Mouse (Mus musculus): Measurements from ENCODE around the gene Togaram1. TPM values are rescaled to one million over a fixed set of nuclear protein-coding genes. Genes with fewer than 3 reads are reported as not detected.

Togaram1 gene
- polyA plus RNA-seq, 1 experiment from 2014 or later = 14.0 TPM

DNA sequence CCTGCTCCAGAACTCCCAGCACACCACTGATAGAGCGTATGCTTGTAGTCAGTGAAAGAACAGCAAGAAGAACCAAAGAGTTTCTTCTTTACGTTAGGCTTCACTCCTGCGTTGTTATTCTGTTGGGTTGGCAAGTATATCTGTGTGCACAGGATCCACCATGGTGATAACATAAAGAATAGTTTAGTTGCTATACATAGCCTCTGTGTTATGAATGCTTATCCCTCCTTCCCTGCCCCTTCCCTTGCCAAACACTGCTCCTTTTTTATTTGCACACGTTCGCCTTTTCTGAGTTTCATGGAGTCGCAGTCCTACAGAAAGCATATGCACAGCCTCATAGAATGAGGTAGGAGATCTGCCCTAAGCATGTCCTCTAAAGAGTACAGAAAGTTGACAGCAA lies 6.5 kb downstream of the Togaram1 start:
- peaks cover 6% of the 10 kb centered on the region; the same call in 1 of the 2 replicates for H3K36me3 ChIP-seq
- H3K27me3 ChIP-seq = no peaks in the 10 kb centered on the region
- H3K4me1 ChIP-seq (replicated peaks) = peaks cover 28% of the 10 kb centered on the region
- peak overlapping the region; percentile 13; the same call in 1 of the 2 replicates for H3K4me2 ChIP-seq
- H3K9ac ChIP-seq = no peak overlapping the region
- H3K9me3 ChIP-seq (replicated peaks) = no peaks in the 10 kb centered on the region
- no peak overlapping the region for H3K4me3 ChIP-seq
- no peak for ATAC-seq (replicated peaks; ENCODE audit: insufficient number of reproducible peaks, insufficient read depth, low FRiP score, low read depth)
- H3K27ac ChIP-seq = no peak overlapping the region
- WGBS = 59% methylated on average over 6 of the region's 6 CpGs

DNA sequence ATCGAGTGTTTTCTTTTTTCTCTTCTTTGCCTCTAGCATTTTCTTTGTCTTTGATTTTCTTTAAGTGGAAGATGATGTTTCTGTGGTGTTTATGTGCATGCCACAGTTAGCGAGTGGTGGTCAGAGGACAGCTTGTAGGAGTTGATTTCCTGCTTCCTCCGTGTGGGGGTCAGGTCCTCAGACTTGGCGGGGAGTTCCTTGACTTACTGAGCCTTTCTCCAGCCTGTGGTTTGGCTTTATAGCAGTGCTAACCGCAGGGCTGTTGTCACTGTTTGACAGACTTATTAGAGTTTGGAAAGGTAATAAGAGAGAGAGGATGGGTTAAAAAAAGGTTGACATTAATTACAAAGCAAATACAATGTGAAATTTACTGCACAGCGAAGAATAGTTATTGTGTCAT lies 10.0 kb downstream of the Togaram1 start:
- WGBS = 55% methylated on average over 6 of the region's 6 CpGs
- no peak overlapping the region for H3K4me2 ChIP-seq
- peaks cover 31% of the 10 kb centered on the region for H3K36me3 ChIP-seq
- no peaks in the 10 kb centered on the region for H3K27me3 ChIP-seq
- H3K4me3 ChIP-seq = no peak overlapping the region
- H3K27ac ChIP-seq = no peak overlapping the region
- H3K9ac ChIP-seq = no peak overlapping the region
- no peaks in the 10 kb centered on the region for H3K9me3 ChIP-seq (replicated peaks)
- H3K4me1 ChIP-seq (replicated peaks) = peaks cover 18% of the 10 kb centered on the region
- ATAC-seq (replicated peaks; ENCODE audit: insufficient number of reproducible peaks, insufficient read depth, low FRiP score, low read depth) = no peak

GRCm38 (mm10) chr12:64976191-64976590 lies 10.6 kb downstream of the Togaram1 start:
- no peak overlapping the region for H3K4me3 ChIP-seq
- H3K9ac ChIP-seq = no peak overlapping the region
- H3K4me1 ChIP-seq (replicated peaks) = peaks cover 12% of the 10 kb centered on the region
- H3K27me3 ChIP-seq = no peaks in the 10 kb centered on the region
- ATAC-seq (replicated peaks; ENCODE audit: insufficient number of reproducible peaks, insufficient read depth, low FRiP score, low read depth) = no peak
- no peak overlapping the region for H3K4me2 ChIP-seq
- H3K9me3 ChIP-seq (replicated peaks) = no peaks in the 10 kb centered on the region
- H3K27ac ChIP-seq = no peak overlapping the region
- peaks cover 35% of the 10 kb centered on the region for H3K36me3 ChIP-seq
- WGBS = 44% methylated on average over 1 of the region's 1 CpGs

- no peak overlapping the region for H3K27ac ChIP-seq
- no peak overlapping the region for H3K4me2 ChIP-seq
- peaks cover 40% of the 10 kb centered on the region for H3K36me3 ChIP-seq
- ATAC-seq (replicated peaks; ENCODE audit: insufficient number of reproducible peaks, insufficient read depth, low FRiP score, low read depth) = no peak
- H3K4me1 ChIP-seq (replicated peaks) = peaks cover 4% of the 10 kb centered on the region; the same call in 1 of the 2 replicates
- no peaks in the 10 kb centered on the region for H3K27me3 ChIP-seq
- no peak overlapping the region for H3K4me3 ChIP-seq
- H3K9me3 ChIP-seq (replicated peaks) = no peaks in the 10 kb centered on the region
- 86% methylated on average over 1 of the region's 1 CpGs for WGBS
- no peak overlapping the region for H3K9ac ChIP-seq
Measured at GRCm38 (mm10) chr12:64977518-64977917, 11.9 kb downstream of the Togaram1 start.

GRCm38 (mm10) chr12:65007725-65008124 lies 42.1 kb downstream of the Togaram1 start:
- 92% methylated on average over 3 of the region's 3 CpGs for WGBS
- Histone ChIP-seq H3K4me3 (no peak overlapping the region), H3K4me2 (no peak overlapping the region), H3K27me3 (no peaks in the 10 kb centered on the region), H3K9me3 (replicated peaks) (no peaks in the 10 kb centered on the region), H3K9ac (no peak overlapping the region), H3K4me1 (replicated peaks) (no peaks in the 10 kb centered on the region), H3K36me3 (peaks cover 65% of the 10 kb centered on the region), H3K27ac (no peak overlapping the region)
- no peak for ATAC-seq (replicated peaks; ENCODE audit: insufficient number of reproducible peaks, insufficient read depth, low FRiP score, low read depth)

DNA sequence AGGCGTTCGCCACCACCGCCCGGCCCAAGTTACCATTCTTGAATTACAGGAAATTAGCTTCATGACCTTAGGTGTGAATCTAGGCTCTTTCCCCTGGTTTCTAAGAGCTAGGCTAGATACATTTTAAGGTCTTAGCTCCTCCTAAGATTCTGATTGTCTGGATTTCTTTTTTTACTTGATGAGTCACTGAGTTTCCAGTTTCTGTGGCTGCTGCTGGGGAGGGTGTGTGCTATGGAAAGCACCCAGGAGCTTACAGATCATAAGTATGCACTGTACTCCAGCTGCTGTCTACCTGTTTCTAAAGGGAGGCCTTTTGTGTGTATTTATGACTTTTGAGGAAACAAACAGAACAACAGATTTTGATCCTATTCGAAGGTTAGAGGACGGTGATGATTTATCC lies 57.2 kb downstream of the Togaram1 start:
- no peak overlapping the region for H3K27ac ChIP-seq
- WGBS = 95% methylated on average over 6 of the region's 6 CpGs
- no peaks in the 10 kb centered on the region for H3K27me3 ChIP-seq
- no peak overlapping the region for H3K9ac ChIP-seq
- H3K36me3 ChIP-seq = peaks cover 11% of the 10 kb centered on the region; the same call in 1 of the 2 replicates
- no peak overlapping the region for H3K4me3 ChIP-seq
- H3K4me2 ChIP-seq = no peak overlapping the region
- ATAC-seq (replicated peaks; ENCODE audit: insufficient number of reproducible peaks, insufficient read depth, low FRiP score, low read depth) = no peak
- no peaks in the 10 kb centered on the region for H3K4me1 ChIP-seq (replicated peaks)
- no peaks in the 10 kb centered on the region for H3K9me3 ChIP-seq (replicated peaks)

DNA sequence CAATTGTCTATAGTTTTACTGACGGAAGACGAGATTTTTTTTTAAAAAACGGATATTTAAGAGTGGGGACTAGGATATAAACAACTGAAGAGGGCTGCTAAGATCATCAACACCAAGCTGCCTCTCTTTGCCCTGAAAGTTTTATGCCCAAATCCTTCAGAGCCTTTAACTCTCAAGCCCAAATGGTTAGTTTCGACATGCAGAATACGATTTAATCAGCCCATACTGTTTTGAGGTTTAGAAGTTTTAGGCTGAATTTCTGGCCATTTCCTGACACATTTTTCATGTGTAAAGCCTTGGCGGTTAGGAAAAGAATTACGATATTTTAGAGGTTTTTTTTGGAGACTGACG lies 70.2 kb downstream of the Togaram1 start:
- Histone ChIP-seq H3K27me3 (no peaks in the 10 kb centered on the region), H3K4me1 (replicated peaks) (peaks cover 23% of the 10 kb centered on the region), H3K4me3 (peak overlapping the region; percentile 76), H3K36me3 (no peaks in the 10 kb centered on the region), H3K4me2 (peak overlapping the region; percentile 69), H3K9ac (no peak overlapping the region), H3K27ac (no peak overlapping the region), H3K9me3 (replicated peaks) (no peaks in the 10 kb centered on the region)
- 49% methylated on average over 8 of the region's 8 CpGs for WGBS
- ATAC-seq (replicated peaks; ENCODE audit: insufficient number of reproducible peaks, insufficient read depth, low FRiP score, low read depth) = no peak

GRCm38 (mm10) chr12:65036190-65036870 lies 70.7 kb downstream of the Togaram1 start, which contains the start of gene Prpf39:
Gene Prpf39, plus strand, starts transcription at chr12:65036333.
- H3K9me3 ChIP-seq (replicated peaks) = no peaks in the 10 kb centered on the region
- peak within 1 kb of the TSS; percentile 69 for H3K4me2 ChIP-seq
- H3K4me3 ChIP-seq = peak within 1 kb of the TSS; percentile 76
- peak within 1 kb of the TSS; percentile 88 for H3K9ac ChIP-seq
- H3K27ac ChIP-seq = peak within 1 kb of the TSS; percentile 87
- ATAC-seq (replicated peaks; ENCODE audit: insufficient number of reproducible peaks, insufficient read depth, low FRiP score, low read depth) = peak; percentile 92
- H3K4me1 ChIP-seq (replicated peaks) = peaks cover 23% of the 10 kb centered on the region
- no peaks in the 10 kb centered on the region for H3K27me3 ChIP-seq
- WGBS = under 1% methylated on average over 65 of the region's 65 CpGs
- H3K36me3 ChIP-seq = no peaks in the 10 kb centered on the region

- H3K27me3 ChIP-seq = no peaks in the 10 kb centered on the region
- peak overlapping the region; percentile 88 for H3K9ac ChIP-seq
- H3K4me2 ChIP-seq = peak overlapping the region; percentile 69
- H3K36me3 ChIP-seq = no peaks in the 10 kb centered on the region
- ATAC-seq (replicated peaks; ENCODE audit: insufficient number of reproducible peaks, insufficient read depth, low FRiP score, low read depth) = no peak
- H3K9me3 ChIP-seq (replicated peaks) = no peaks in the 10 kb centered on the region
- H3K4me3 ChIP-seq = peak overlapping the region; percentile 76
- H3K27ac ChIP-seq = no peak overlapping the region
- peaks cover 23% of the 10 kb centered on the region for H3K4me1 ChIP-seq (replicated peaks)
- 10% methylated on average over 18 of the region's 18 CpGs for WGBS
Measured at GRCm38 (mm10) chr12:65036892-65037545, 71.4 kb downstream of the Togaram1 start.

DNA sequence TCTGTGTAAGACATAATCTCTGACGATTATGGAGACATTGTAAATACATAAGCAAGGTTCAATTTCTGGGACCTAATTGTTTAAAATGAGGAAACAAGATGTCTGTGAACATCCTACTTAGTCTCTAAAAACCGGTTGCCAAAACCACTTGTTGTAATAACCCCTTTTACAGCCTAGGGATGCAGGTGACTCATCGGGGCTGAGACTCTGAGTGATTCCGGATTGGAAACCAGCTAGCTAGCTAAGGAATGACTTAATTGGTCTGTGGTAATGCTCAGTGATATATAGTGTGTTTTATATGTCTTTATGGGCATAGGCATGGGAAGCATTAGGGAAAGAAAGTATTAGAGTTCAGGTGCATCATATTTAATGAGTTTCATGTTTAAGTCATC lies 71.9 kb downstream of the Togaram1 start:
- Histone ChIP-seq H3K9me3 (replicated peaks) (no peaks in the 10 kb centered on the region), H3K4me2 (peak overlapping the region; percentile 69), H3K36me3 (peaks cover 2% of the 10 kb centered on the region; the same call in 1 of the 2 replicates), H3K9ac (peak overlapping the region; percentile 88), H3K27ac (no peak overlapping the region), H3K27me3 (no peaks in the 10 kb centered on the region), H3K4me3 (peak overlapping the region; percentile 76), H3K4me1 (replicated peaks) (peaks cover 23% of the 10 kb centered on the region)
- ATAC-seq (replicated peaks; ENCODE audit: insufficient number of reproducible peaks, insufficient read depth, low FRiP score, low read depth) = no peak
- WGBS = 16% methylated on average over 4 of the region's 4 CpGs

GRCm38 (mm10) chr12:65048799-65049198 lies 83.2 kb downstream of the Togaram1 start:
- Histone ChIP-seq H3K4me1 (replicated peaks) (no peaks in the 10 kb centered on the region), H3K4me2 (no peak overlapping the region), H3K9me3 (replicated peaks) (no peaks in the 10 kb centered on the region), H3K36me3 (peaks cover 31% of the 10 kb centered on the region), H3K27me3 (no peaks in the 10 kb centered on the region), H3K4me3 (no peak overlapping the region), H3K27ac (no peak overlapping the region), H3K9ac (no peak overlapping the region)
- ATAC-seq (replicated peaks; ENCODE audit: insufficient number of reproducible peaks, insufficient read depth, low FRiP score, low read depth) = no peak

DNA sequence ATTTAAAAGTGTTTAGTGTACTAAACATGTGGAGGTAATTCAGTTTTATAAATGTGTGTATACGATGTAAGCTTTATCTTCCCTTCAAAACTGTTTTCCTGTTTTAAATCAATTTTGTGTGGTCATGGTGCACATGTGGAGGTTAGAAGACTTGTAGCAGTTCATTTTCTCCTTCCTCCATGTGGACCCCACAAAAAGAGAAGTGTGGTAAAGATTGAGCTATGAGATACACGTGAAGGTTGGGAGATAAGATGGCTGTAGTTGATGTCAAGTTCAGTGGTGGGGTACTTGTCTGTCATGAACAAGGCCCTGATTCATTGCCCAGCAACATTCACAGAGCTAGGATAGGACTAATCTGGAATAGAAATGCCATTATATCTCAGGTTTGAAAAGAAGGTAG lies 92.6 kb downstream of the Togaram1 start:
- ATAC-seq (replicated peaks; ENCODE audit: insufficient number of reproducible peaks, insufficient read depth, low FRiP score, low read depth) = no peak
- H3K27ac ChIP-seq = no peak overlapping the region
- H3K9me3 ChIP-seq (replicated peaks) = no peaks in the 10 kb centered on the region
- WGBS = 75% methylated on average over 2 of the region's 2 CpGs
- no peaks in the 10 kb centered on the region for H3K4me1 ChIP-seq (replicated peaks)
- no peak overlapping the region for H3K4me3 ChIP-seq
- no peak overlapping the region for H3K9ac ChIP-seq
- no peaks in the 10 kb centered on the region for H3K27me3 ChIP-seq
- peaks cover 58% of the 10 kb centered on the region for H3K36me3 ChIP-seq
- H3K4me2 ChIP-seq = no peak overlapping the region

Data from heart, embryonic 15.5 days (tissue).